Mouse (Mus musculus): ENCODE results near the gene Kri1. TPM values are rescaled to one million over a fixed set of nuclear protein-coding genes. Genes with fewer than 3 reads are reported as not detected.
"Not testable (repeated sequence)": the region's sequence is repeated elsewhere in the genome, so short reads cannot be mapped to it uniquely, and the experiment has no call there.

The Kri1 gene
- polyA plus RNA-seq, 2 experiments = 13.7 to 43.2 TPM

GRCm38 (mm10) chr9:21261831-21262230, 25.9 kb downstream of the Kri1 start:
- no peak for TF ChIP-seq POLR2A (IDR thresholded peaks at IDR 0.05; ENCODE audit: borderline replicate concordance, extremely low read depth, insufficient read depth, insufficient read length)
- no peak overlapping the region for H3K4me2 ChIP-seq (replicated peaks; ENCODE audit: low read depth, low read length, severe bottlenecking)
- no peak overlapping the region for H3K27ac ChIP-seq (replicated peaks; ENCODE audit: low read depth, low read length)
- DNase-seq (ENCODE audit: low spot score) = no peak
- no peak overlapping the region for H3K9ac ChIP-seq (ENCODE audit: low read depth, low read length, severe bottlenecking)
- no peak for ATAC-seq (ENCODE audit: low FRiP score, low read depth)
- WGBS = 61% methylated on average over 2 of the region's 2 CpGs
- H3K9me3 ChIP-seq (ENCODE audit: control insufficient read depth, low read length) = no peaks in the 10 kb centered on the region
- H3K27me3 ChIP-seq (ENCODE audit: control insufficient read depth, insufficient read depth, low read length) = no peaks in the 10 kb centered on the region
- no peak overlapping the region for H3K4me3 ChIP-seq (replicated peaks; ENCODE audit: low read length)
- no peaks in the 10 kb centered on the region for H3K36me3 ChIP-seq (ENCODE audit: control insufficient read depth, insufficient read depth, low read length)
- peaks cover 9% of the 10 kb centered on the region for H3K4me1 ChIP-seq (ENCODE audit: control insufficient read depth, insufficient read depth, low read length)

- no peak for DNase-seq (ENCODE audit: low spot score)
- no peak overlapping the region for H3K4me2 ChIP-seq (replicated peaks; ENCODE audit: low read depth, low read length, severe bottlenecking)
- no peak overlapping the region for H3K4me3 ChIP-seq (replicated peaks; ENCODE audit: low read length)
- no peak for ATAC-seq (ENCODE audit: low FRiP score, low read depth)
- no peaks in the 10 kb centered on the region for H3K36me3 ChIP-seq (ENCODE audit: control insufficient read depth, insufficient read depth, low read length)
- H3K9me3 ChIP-seq (ENCODE audit: control insufficient read depth, low read length) = no peaks in the 10 kb centered on the region
- H3K4me1 ChIP-seq (ENCODE audit: control insufficient read depth, insufficient read depth, low read length) = peaks cover 5% of the 10 kb centered on the region
- no peak overlapping the region for H3K9ac ChIP-seq (ENCODE audit: low read depth, low read length, severe bottlenecking)
- H3K27me3 ChIP-seq (ENCODE audit: control insufficient read depth, insufficient read depth, low read length) = no peaks in the 10 kb centered on the region
- 68% methylated on average over 5 of the region's 6 CpGs for WGBS
- TF ChIP-seq POLR2A (IDR thresholded peaks at IDR 0.05; ENCODE audit: borderline replicate concordance, extremely low read depth, insufficient read depth, insufficient read length) = no peak
- H3K27ac ChIP-seq (replicated peaks; ENCODE audit: low read depth, low read length) = no peak overlapping the region
These were observed 27.2 kb downstream of the Kri1 start for GRCm38 (mm10) chr9:21260491-21261040.

GRCm38 (mm10) chr9:21256349-21256748, 31.4 kb downstream of the Kri1 start:
- ATAC-seq (ENCODE audit: low FRiP score, low read depth) = not testable (repeated sequence)

GRCm38 (mm10) chr9:21254690-21255089, 33.1 kb downstream of the Kri1 start:
- peaks cover 10% of the 10 kb centered on the region for H3K27me3 ChIP-seq (ENCODE audit: control insufficient read depth, insufficient read depth, low read length)
- H3K4me3 ChIP-seq (replicated peaks; ENCODE audit: low read length) = no peak overlapping the region
- no peak for TF ChIP-seq POLR2A (IDR thresholded peaks at IDR 0.05; ENCODE audit: borderline replicate concordance, extremely low read depth, insufficient read depth, insufficient read length)
- H3K27ac ChIP-seq (replicated peaks; ENCODE audit: low read depth, low read length) = no peak overlapping the region
- H3K4me1 ChIP-seq (ENCODE audit: control insufficient read depth, insufficient read depth, low read length) = no peaks in the 10 kb centered on the region
- no peak for DNase-seq (ENCODE audit: low spot score)
- no peak overlapping the region for H3K4me2 ChIP-seq (replicated peaks; ENCODE audit: low read depth, low read length, severe bottlenecking)
- no peak overlapping the region for H3K9ac ChIP-seq (ENCODE audit: low read depth, low read length, severe bottlenecking)
- H3K9me3 ChIP-seq (ENCODE audit: control insufficient read depth, low read length) = no peaks in the 10 kb centered on the region
- H3K36me3 ChIP-seq (ENCODE audit: control insufficient read depth, insufficient read depth, low read length) = no peaks in the 10 kb centered on the region
- ATAC-seq (ENCODE audit: low FRiP score, low read depth) = no peak

More at GRCm38 (mm10) chr9:21256349-21256748, 31.4 kb downstream of the Kri1 start:
- H3K9me3 ChIP-seq (ENCODE audit: control insufficient read depth, low read length); H3K36me3 ChIP-seq (ENCODE audit: control insufficient read depth, insufficient read depth, low read length); DNase-seq (ENCODE audit: low spot score); H3K9ac ChIP-seq (ENCODE audit: low read depth, low read length, severe bottlenecking); H3K27me3 ChIP-seq (ENCODE audit: control insufficient read depth, insufficient read depth, low read length); H3K27ac ChIP-seq (replicated peaks; ENCODE audit: low read depth, low read length); H3K4me2 ChIP-seq (replicated peaks; ENCODE audit: low read depth, low read length, severe bottlenecking); H3K4me3 ChIP-seq (replicated peaks; ENCODE audit: low read length); H3K4me1 ChIP-seq (ENCODE audit: control insufficient read depth, insufficient read depth, low read length): not testable (repeated sequence)
- WGBS = 85% methylated on average over 4 of the region's 4 CpGs

- no peaks in the 10 kb centered on the region for H3K4me1 ChIP-seq (ENCODE audit: control insufficient read depth, insufficient read depth, low read length)
These were observed 36.5 kb downstream of the Kri1 start for GRCm38 (mm10) chr9:21251116-21251735.

More at GRCm38 (mm10) chr9:21251116-21251735, 36.5 kb downstream of the Kri1 start:
- Histone ChIP-seq H3K4me2 (replicated peaks; ENCODE audit: low read depth, low read length, severe bottlenecking) (no peak overlapping the region), H3K9me3 (ENCODE audit: control insufficient read depth, low read length) (no peaks in the 10 kb centered on the region), H3K27ac (replicated peaks; ENCODE audit: low read depth, low read length) (no peak overlapping the region), H3K4me3 (replicated peaks; ENCODE audit: low read length) (no peak overlapping the region), H3K27me3 (ENCODE audit: control insufficient read depth, insufficient read depth, low read length) (peaks cover 40% of the 10 kb centered on the region), H3K9ac (ENCODE audit: low read depth, low read length, severe bottlenecking) (no peak overlapping the region), H3K36me3 (ENCODE audit: control insufficient read depth, insufficient read depth, low read length) (no peaks in the 10 kb centered on the region)
- 40% methylated on average over 13 of the region's 13 CpGs for WGBS
- no peak for TF ChIP-seq POLR2A (IDR thresholded peaks at IDR 0.05; ENCODE audit: borderline replicate concordance, extremely low read depth, insufficient read depth, insufficient read length)
- ATAC-seq (ENCODE audit: low FRiP score, low read depth) = no peak
- DNase-seq (ENCODE audit: low spot score) = peak; percentile 23

Data from limb, embryonic 14.5 days (tissue).